Mouse (Mus musculus): ENCODE results near the gene Tm4sf20.

- TF ChIP-seq CTCF (IDR thresholded peaks at IDR 0.05; ENCODE audit: borderline replicate concordance, insufficient read depth, low read length) (peak; percentile 14; the same call in 1 of the 2 replicates), POLR2A (IDR thresholded peaks at IDR 0.05; ENCODE audit: low read depth, low read length) (no peak)
Measured at GRCm38 (mm10) chr1:82759520-82759919, 8.7 kb downstream of the Tm4sf20 start.
